Mouse (Mus musculus): Measurements from ENCODE around the gene Ddx3y.

DNA sequence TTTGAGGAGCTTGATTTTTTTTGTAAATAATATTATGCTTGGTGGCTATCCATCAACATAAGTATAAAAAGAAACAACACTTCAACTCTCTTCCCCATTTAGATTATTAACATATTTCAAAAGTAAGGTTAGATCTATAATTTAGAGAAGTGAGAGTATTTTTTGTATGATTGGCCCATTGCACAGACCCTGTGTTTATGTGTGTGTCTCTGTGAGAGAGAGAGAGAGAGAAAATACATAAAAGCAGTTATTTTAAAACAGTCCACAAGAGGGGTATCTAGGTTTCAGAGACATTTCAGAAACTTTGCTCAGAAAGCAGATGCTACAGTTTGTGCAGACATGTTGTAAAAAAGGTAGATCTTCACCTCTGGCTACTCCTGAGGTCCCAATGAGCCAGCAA, 7.3 kb upstream of the Ddx3y start:
- no peak for TF ChIP-seq CTCF (IDR thresholded peaks at IDR 0.05; ENCODE audit: low read depth, low read length)
- TF ChIP-seq POLR2A (IDR thresholded peaks at IDR 0.05; ENCODE audit: borderline replicate concordance, low read depth, low read length) = no peak
